Mouse (Mus musculus) CH12.LX (cell line): ENCODE measurements at regions not wholly inside any gene's neighbourhood (a gene's known extent, or its start where the extent isn't known, plus 50 kb on each side); places are given as distances from the start of the nearest gene placed in this dataset.

Experiments
- CTCF ChIP-seq, 2 experiments: IDR thresholded peaks in 1 of 2; conservative IDR thresholded peaks in 1 of 2; 2 replicates each; pipeline ENCODE4 v1.5.1; 2011 to 2012; ENCODE audit warnings: low read depth in 2 of 2, low read length in 2 of 2, improper control_type of control experiment in 1 of 2, inconsistent platforms in 1 of 2, mild to moderate bottlenecking in 1 of 2, moderate library complexity in 1 of 2
- POLR2A ChIP-seq: IDR thresholded peaks from 2 replicates; pipeline ENCODE4 v1.6.1; 2011; ENCODE audit warnings: low read depth, mild to moderate bottlenecking, improper control_type of control experiment, low read length
- ZKSCAN1 ChIP-seq: IDR thresholded peaks from 2 replicates; pipeline ENCODE4 v1.6.1; 2012; ENCODE audit warnings: low read depth, inconsistent platforms, low read length, improper control_type of control experiment, borderline replicate concordance

GRCm38 (mm10) chr6:12248599-12248998, 341.0 kb downstream of the Phf14 start:
- TF ChIP-seq CTCF (conservative IDR thresholded peaks at IDR 0.05 in 1 of 2, IDR thresholded peaks at IDR 0.05 in 1 of 2; ENCODE audit: low read depth in 2 of 2, low read length in 2 of 2) (no peak), ZKSCAN1 (no peak), POLR2A (no peak)
